Mouse (Mus musculus) lung, postnatal 0 days (tissue): ENCODE measurements at regions not wholly inside any gene's neighbourhood (a gene's known extent, or its start where the extent isn't known, plus 50 kb on each side); places are given as distances from the start of the nearest gene placed in this dataset.

Source experiments
- ATAC-seq: fragments of 200-750 bp; cut with Nextera tagmentation; 2 replicates; pipeline ENCODE4 v1.8.0; 2017; ENCODE audit warnings: moderate library complexity
- DNase-seq: peaks from one replicate; pipeline ENCODE4 v3.0.0-alpha.2; 2016; ENCODE audit warnings: low spot score
- H3K27ac ChIP-seq: fragments of 300-500 bp; sonication (generic); 2 replicates; pipeline ENCODE4 v1.5.1; 2014; ENCODE audit warnings: antibody characterized with exemption, mild to moderate bottlenecking, low read length, mixed read lengths
- H3K27me3 ChIP-seq: fragments of 300-500 bp; sonication (generic); replicated peaks from 2 replicates; pipeline ENCODE4 v1.6.1; 2014; ENCODE audit warnings: low read length, mixed read lengths; ENCODE audit not compliant: insufficient read depth
- H3K36me3 ChIP-seq: fragments of 300-500 bp; sonication (generic); 2 replicates; pipeline ENCODE4 v1.6.1; 2014; ENCODE audit warnings: low read length, mixed read lengths; ENCODE audit not compliant: insufficient read depth
- H3K4me1 ChIP-seq: fragments of 300-500 bp; sonication (generic); 2 replicates; pipeline ENCODE4 v1.6.1; 2014; ENCODE audit warnings: antibody characterized with exemption, low read depth, low read length, mixed read lengths; ENCODE audit not compliant: insufficient read depth
- H3K4me2 ChIP-seq: fragments of 300-500 bp; sonication (generic); replicated peaks from 2 replicates; pipeline ENCODE4 v1.6.1; 2014; ENCODE audit warnings: low read depth, mild to moderate bottlenecking, low read length, moderate library complexity, mixed read lengths
- H3K4me3 ChIP-seq: fragments of 300-500 bp; sonication (generic); 2 replicates; pipeline ENCODE4 v1.5.1; 2014; ENCODE audit warnings: low read depth, low read length
- H3K9ac ChIP-seq: fragments of 300-500 bp; sonication (generic); replicated peaks from 2 replicates; pipeline ENCODE4 v1.6.1; 2014; ENCODE audit warnings: low read depth, mild to moderate bottlenecking
- H3K9me3 ChIP-seq: fragments of 300-500 bp; sonication (generic); 2 replicates; pipeline ENCODE4 v1.6.1; 2016; ENCODE audit warnings: low read length, mixed read lengths
- CTCF ChIP-seq: IDR thresholded peaks from 2 replicates; pipeline ENCODE4 v1.5.1; 2016; ENCODE audit warnings: antibody characterized with exemption, mild to moderate bottlenecking
- EP300 ChIP-seq: IDR thresholded peaks from 2 replicates; pipeline ENCODE4 v1.6.1; 2016; ENCODE audit warnings: antibody characterized with exemption, mild to moderate bottlenecking, control low read depth
- WGBS: fragments of 180-500 bp; shearing (Covaris S2); extraction: QIAGEN DNeasy Blood & Tissue Kit; methylation state at CpG from one replicate; pipeline ENCODE4 v1.1.7; 2014; 5-methylcytosine and 5-hydroxymethylcytosine counted together

DNA sequence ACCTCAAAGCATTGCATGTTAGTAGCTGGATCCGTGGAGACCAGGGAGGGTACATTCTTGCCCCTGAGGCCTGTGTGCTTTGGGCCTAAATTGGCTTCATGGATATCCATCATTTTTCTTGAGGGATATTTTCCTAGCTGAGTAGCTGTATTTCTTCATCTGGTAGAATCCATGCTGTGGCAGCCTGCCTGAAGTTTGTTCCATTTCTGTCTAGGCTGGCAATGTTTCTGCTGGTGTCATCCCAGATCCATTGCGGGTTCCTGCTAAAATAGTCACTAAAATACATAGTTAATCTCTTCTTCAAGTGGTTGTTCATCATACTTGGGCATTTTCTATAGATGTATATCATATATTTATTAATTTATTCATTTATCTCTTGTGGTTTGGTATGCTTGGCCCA, 253.7 kb downstream of the Olfm4 start:
- H3K4me2 ChIP-seq = no peak overlapping the region
- no peaks in the 10 kb centered on the region for H3K36me3 ChIP-seq
- DNase-seq = no peak
- H3K27me3 ChIP-seq = no peaks in the 10 kb centered on the region
- TF ChIP-seq EP300 (no peak), CTCF (no peak)
- no peaks in the 10 kb centered on the region for H3K4me1 ChIP-seq
- no peak for ATAC-seq
- H3K9me3 ChIP-seq = no peaks in the 10 kb centered on the region
- H3K9ac ChIP-seq = no peak overlapping the region
- no peak overlapping the region for H3K27ac ChIP-seq
- no peak overlapping the region for H3K4me3 ChIP-seq
- 60% methylated on average over 2 of the region's 2 CpGs for WGBS

DNA sequence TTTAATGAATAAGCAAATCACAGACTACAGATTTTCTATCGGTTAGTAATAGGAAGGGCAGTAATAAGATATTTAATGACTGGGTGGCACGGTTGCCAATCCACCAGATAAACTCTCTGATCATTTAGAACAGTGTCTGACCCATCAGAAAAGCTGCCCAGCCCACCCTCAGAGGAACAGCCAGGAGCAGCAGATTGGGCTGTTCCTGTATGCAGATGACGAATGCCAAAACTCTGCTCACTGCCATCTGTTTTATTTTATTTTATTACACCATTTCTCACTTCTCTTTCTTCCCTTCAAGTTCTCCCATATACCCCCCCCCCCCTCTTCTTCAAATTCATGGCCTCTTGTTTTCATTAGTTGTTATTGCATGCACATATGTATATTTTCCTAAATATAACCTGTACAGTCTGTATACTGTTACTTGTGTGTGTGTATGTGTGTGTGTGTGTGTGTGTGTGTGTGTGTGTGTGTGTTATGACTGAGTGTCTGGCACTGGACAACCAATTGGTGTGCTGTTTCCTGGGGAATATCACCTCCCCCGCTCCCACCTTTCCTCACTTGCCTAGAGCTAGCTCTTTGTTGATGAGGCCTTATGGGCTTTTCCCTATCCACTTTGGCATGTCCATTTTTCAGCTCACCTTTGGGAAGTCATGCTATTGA, 260.9 kb downstream of the Olfm4 start:
- no peak for TF ChIP-seq EP300
- no peak for TF ChIP-seq CTCF
- H3K36me3 ChIP-seq = no peaks in the 10 kb centered on the region
- no peak overlapping the region for H3K9ac ChIP-seq
- H3K9me3 ChIP-seq = no peaks in the 10 kb centered on the region
- H3K27me3 ChIP-seq = no peaks in the 10 kb centered on the region
- WGBS = 82% methylated on average over 4 of the region's 4 CpGs
- H3K4me2 ChIP-seq = no peak overlapping the region
- no peak overlapping the region for H3K4me3 ChIP-seq
- ATAC-seq = no peak
- DNase-seq = no peak
- H3K4me1 ChIP-seq = no peaks in the 10 kb centered on the region
- no peak overlapping the region for H3K27ac ChIP-seq

DNA sequence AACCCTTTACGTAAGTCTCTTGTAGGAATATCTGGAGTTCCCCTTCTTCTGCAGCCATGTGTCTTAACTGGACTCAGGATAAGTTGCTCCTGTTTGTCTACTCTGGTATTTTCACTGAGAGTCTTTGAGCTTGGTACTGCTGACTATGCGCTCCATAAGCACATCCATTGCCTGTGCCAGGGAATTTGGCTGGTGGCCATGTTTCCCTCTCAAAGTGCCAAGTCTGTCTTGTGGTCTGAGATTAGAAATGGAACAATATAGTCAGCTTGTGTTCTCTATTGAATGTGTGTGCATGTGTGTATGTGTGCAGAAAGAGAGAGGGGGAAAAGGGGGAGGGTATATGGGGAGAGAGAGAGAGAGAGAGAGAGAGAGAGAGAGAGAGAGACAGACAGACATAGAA, 263.7 kb downstream of the Olfm4 start:
- WGBS = 82% methylated on average over 2 of the region's 2 CpGs
- ATAC-seq (no peak), DNase-seq (no peak)
- Histone ChIP-seq H3K27me3 (no peaks in the 10 kb centered on the region), H3K36me3 (no peaks in the 10 kb centered on the region), H3K9ac (no peak overlapping the region), H3K27ac (no peak overlapping the region), H3K9me3 (no peaks in the 10 kb centered on the region), H3K4me1 (no peaks in the 10 kb centered on the region), H3K4me2 (no peak overlapping the region), H3K4me3 (no peak overlapping the region)
- TF ChIP-seq EP300 (no peak), CTCF (no peak)

DNA sequence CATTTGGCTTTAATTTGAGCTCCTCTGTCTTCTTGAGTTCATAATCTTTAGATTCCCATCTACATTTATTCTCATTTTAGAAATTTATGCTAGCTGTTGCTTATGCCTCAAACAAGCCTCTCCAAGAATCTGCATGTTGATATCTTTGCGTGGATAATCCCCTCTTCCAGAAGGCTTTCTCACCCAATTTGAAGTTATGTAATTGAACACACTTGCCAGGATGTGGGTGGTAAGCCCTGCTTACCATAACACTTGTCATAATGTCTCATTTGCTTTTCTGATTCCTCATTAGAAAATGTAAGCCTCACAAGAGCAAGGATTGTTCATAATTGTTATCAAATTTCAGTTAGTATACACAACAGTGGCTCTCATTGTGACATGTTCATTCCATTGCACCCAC, 266.0 kb downstream of the Olfm4 start:
- ATAC-seq = no peak
- H3K4me3 ChIP-seq = no peak overlapping the region
- no peak for TF ChIP-seq CTCF
- no peak for TF ChIP-seq EP300
- no peaks in the 10 kb centered on the region for H3K4me1 ChIP-seq
- no peak overlapping the region for H3K4me2 ChIP-seq
- H3K27ac ChIP-seq = no peak overlapping the region
- H3K27me3 ChIP-seq = no peaks in the 10 kb centered on the region
- no peaks in the 10 kb centered on the region for H3K9me3 ChIP-seq
- DNase-seq = no peak
- H3K9ac ChIP-seq = no peak overlapping the region
- 63% methylated on average over 1 of the region's 1 CpGs for WGBS
- H3K36me3 ChIP-seq = no peaks in the 10 kb centered on the region

DNA sequence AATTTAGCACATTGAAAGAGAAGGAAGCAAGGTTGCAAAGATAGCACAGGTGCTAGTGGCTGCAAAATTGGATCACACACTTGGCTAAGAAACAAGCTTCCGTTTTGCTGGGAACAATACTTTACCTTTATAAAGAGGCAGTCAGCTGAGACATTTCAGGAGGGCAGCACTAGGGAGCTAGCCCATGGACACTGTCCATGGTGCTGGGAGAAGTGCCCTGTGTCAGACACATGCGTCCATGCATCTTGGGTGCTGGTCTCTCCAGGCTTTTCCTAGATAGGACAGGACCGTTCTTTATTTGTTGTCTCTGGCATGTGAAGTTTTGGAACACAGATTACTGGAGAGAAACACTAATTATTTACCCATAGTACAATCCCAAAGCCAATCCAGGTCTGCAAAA, 273.2 kb downstream of the Olfm4 start:
- Histone ChIP-seq H3K9me3 (no peaks in the 10 kb centered on the region), H3K27me3 (no peaks in the 10 kb centered on the region), H3K27ac (no peak overlapping the region), H3K4me1 (no peaks in the 10 kb centered on the region), H3K36me3 (no peaks in the 10 kb centered on the region), H3K4me3 (no peak overlapping the region), H3K4me2 (no peak overlapping the region), H3K9ac (no peak overlapping the region)
- DNase-seq = no peak
- WGBS = 38% methylated on average over 3 of the region's 3 CpGs
- TF ChIP-seq EP300 = no peak
- TF ChIP-seq CTCF = no peak
- ATAC-seq = no peak

DNA sequence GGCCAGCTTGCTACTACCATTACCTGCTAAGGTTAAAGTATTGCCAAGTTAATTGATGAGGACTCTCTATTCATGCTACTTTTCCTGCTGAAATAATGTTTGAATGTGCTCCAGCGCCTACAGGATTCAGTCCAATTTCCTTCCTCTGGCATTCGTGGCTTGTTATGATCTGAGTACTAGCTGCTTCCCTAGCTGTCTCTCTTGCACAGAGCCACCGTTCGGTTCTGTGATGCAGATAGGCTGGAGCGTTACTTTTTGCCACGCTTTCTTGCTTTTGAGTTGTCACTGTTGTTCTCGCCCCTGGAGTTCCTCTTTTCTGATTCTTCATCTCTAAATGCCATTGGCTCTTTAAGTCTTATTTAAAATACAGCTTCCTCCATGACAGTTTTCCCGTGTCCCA, 279.3 kb downstream of the Olfm4 start:
- TF ChIP-seq EP300 (no peak), CTCF (no peak)

DNA sequence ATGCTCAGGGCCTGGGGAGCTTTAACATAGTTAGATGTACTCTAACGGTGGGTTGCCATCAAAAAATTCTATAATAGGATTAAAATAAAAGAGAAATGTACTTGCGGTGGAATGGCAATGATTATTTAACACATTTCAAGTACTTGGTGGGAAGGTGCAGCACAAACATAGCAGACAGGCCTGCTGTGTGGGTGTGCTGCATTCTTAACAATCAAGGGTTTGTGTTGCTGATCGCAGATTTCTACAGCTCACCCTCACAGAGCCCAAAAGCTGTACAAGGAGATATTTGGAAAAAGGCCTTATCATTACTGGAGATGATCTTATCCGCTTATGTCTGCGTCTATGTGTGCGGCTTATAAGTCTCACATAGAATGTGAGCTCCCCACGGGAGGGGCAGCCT, 281.2 kb downstream of the Olfm4 start:
- TF ChIP-seq EP300 (no peak), CTCF (no peak)
- ATAC-seq (no peak), DNase-seq (no peak)
- H3K27me3 ChIP-seq = no peaks in the 10 kb centered on the region
- H3K27ac ChIP-seq = no peak overlapping the region
- H3K36me3 ChIP-seq = no peaks in the 10 kb centered on the region
- no peak overlapping the region for H3K4me3 ChIP-seq
- H3K4me1 ChIP-seq = no peaks in the 10 kb centered on the region
- WGBS = 69% methylated on average over 7 of the region's 7 CpGs
- no peak overlapping the region for H3K4me2 ChIP-seq
- H3K9me3 ChIP-seq = no peaks in the 10 kb centered on the region
- H3K9ac ChIP-seq = no peak overlapping the region

More for the DNA sequence above, 279.3 kb downstream of the Olfm4 start:
- Histone ChIP-seq H3K4me2 (no peak overlapping the region), H3K9ac (no peak overlapping the region), H3K4me1 (no peaks in the 10 kb centered on the region), H3K36me3 (no peaks in the 10 kb centered on the region), H3K9me3 (no peaks in the 10 kb centered on the region), H3K27me3 (no peaks in the 10 kb centered on the region), H3K4me3 (no peak overlapping the region), H3K27ac (no peak overlapping the region)
- no peak for ATAC-seq
- 63% methylated on average over 8 of the region's 8 CpGs for WGBS
- DNase-seq = no peak
